Mouse (Mus musculus) CH12F3 (cell line): ENCODE measurements around the gene Ldha.
"Not testable (repeated sequence)": the region's sequence is repeated elsewhere in the genome, so short reads cannot be mapped to it uniquely, and the experiment has no call there.

Experiments
- in situ Hi-C: fragments of 300-500 bp; cut with MboI; formaldehyde crosslinking; loops from 2 replicates; pipeline ENCODE4 v1.14.3; 2020; ENCODE audit warnings: low sequenced_read_pairs

Gene Ldha

DNA sequence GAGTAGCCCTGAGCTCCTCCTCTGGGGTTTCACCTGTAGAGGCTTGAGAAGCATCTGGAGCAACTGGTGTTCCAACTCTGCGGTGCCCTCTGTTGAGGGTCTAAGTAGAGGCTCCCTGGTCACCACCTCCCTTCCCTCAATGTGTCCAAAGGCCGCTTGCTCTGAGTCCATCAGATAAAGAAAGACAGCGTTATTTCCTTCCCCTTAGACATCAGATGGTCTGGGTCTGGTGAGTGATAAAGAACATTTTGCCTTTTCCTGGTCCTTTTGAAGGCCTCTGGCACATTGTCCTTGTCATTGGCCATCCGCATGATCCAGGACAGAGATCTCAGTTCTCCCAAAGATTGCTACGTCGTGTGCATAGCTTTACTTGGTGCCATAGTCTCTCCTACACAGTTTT, 36.0 kb downstream of the Ldha start:
- in situ Hi-C loops: no loop called here

DNA sequence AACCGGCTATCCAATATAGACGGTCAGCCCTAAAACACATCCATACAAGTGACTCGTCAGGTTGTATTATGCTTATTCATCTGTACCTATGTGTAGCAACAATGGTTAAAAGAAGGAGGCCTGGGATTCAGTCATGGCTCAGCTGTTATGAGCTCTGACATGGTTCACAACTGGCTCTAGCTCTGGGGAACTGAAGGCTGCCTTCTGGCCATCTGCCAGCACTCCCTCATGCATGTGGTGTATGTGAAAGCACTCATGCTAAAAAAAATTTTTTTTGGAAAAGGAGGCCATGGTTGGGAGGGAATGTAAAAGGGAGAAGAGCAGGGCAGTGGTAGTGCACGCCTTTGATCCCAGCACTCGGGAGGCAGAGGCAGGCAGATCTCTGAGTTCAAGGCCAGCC, 38.6 kb downstream of the Ldha start:
- in situ Hi-C loops: no loop called here

DNA sequence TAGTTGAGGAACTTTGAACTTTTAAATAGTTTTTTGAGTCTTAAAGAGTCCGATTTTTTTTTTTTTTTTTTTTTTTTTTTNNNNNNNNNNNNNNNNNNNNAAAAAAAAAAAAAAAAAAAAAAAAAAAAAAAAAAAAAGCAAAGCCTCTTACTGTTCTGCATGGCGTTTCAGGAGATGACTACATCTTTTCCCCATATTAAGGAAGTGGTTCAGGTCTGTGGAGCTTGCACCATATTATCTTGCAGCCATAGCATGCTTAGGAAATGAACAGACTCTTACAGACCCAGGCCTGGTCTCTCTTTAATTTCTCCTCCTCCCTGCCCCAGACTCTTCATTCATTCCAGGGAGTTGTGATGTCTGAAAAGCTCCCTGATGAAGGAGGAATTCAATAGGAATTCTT, 39.7 kb downstream of the Ldha start:
- in situ Hi-C loops: no loop called here

DNA sequence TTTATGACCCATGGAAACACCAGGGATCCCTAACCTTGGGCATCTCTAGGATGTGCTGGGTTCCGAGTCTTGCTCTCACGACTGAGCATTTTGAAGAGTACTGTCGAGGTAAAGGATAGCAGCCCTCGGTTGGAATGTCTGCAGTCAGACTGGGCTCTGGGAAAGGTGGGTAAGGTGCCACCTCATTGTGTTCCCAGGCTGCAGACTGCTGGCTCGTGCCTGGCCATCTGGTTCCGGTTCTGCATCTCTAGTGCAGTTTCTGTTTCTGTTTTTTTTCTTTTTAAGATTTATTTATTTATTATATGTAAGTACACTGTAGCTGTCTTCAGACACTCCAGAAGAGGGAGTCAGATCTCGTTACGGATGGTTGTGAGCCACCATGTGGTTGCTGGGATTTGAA, 40.7 kb downstream of the Ldha start:
- in situ Hi-C loops: not testable (repeated sequence)

DNA sequence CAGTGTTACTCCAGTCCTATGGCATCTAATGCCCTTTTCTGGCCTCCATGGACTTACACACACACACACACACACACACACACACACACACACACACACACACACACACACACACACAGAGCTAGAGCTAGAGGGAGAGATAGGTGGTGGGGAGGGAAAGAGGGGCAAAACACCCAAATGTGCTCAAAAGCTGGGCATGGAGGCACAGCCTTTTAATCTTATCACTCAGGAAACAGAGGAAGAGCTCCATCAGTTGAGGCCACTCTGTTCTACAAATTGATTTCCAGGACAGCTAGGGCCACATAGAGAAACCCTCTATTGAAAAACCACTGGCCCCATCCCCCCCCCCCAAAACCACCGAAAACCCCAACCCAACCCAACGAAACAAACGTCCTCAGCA, 42.0 kb downstream of the Ldha start:
- in situ Hi-C loops: no loop called here

DNA sequence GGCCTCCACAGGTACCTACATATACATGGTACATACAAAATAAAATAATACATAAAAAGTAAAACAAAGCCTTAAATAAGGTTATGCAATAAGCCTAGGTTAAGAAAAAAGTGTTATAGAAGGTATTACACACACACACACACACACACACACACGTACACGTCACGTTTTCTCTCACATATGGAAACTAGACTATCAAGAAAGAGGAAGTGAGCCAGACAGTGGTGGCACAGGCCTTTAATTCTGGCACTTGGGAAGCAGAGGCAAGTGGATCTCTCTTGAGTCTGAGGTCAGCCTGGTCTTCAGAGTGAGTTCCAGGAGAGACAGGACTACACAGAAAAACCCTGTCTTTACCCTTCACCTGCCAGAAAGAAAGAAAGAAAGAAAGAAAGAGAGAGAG, 54.2 kb downstream of the Ldha start:
- in situ Hi-C loops: no loop called here

DNA sequence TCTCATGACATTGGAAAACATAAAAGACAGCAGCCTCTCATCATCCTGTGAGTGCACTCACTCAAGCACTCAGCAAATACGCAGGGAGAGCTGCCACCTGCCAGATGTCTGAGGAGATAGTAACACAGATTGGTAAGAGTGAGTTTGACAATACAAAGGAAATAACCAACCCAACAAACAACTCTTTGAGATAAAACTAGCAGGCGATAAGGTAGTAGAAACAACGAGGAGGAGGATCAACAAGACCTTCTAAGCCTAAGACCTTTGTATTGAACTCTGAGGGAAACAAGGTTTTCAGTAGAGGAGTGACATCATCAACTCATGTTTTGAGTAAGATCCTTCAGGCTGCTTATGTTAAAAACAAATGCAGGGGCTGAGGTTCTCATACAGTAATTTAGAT, 58.1 kb downstream of the Ldha start:
- in situ Hi-C loops: no loop called here
